In genomic region chr7:111249606-111250005, GRCm38 (mm10) we compare ENCODE assay signal across 8 mouse cellular contexts.
A peak's percentile ranks its signal among the peaks of the same experiment; 100 is the strongest.
DNase-seq lines count a peak whose midpoint lies in the region; ATAC-seq and TF ChIP-seq lines count a peak whose summit lies in the region.

No protein-coding gene starts in this region.

- DNase-seq in midbrain, embryonic 14.5 days, result peak; percentile 81
- DNase-seq in cerebellum, adult 9-10 months, result peak; percentile 55
- peak; percentile 41 to 91 for DNase-seq in frontal cortex, adult 2 months (ENCODE audit: extremely low spot score in 1 of 2, low spot score in 1 of 2)
- DNase-seq in kidney, adult 8-10 months, result peak; percentile 56 to 82
- peak; percentile 66 for DNase-seq in liver, embryonic 11.5 days (ENCODE audit: low spot score)
- peak; percentile 39 for DNase-seq in thymus, postnatal 0 days (ENCODE audit: low spot score)

- no peaks in the 10 kb centered on the region for H3K36me3 ChIP-seq in midbrain, embryonic 14.5 days (ENCODE audit: control insufficient read depth, insufficient read depth, low read length)
- H3K36me3 ChIP-seq in midbrain, embryonic 16.5 days (ENCODE audit: control insufficient read depth, insufficient read depth, low read length), result no peaks in the 10 kb centered on the region
- no peaks in the 10 kb centered on the region for H3K36me3 ChIP-seq in liver, embryonic 11.5 days (ENCODE audit: control insufficient read depth, insufficient read depth, low read length)

- no peak overlapping the region for H3K4me2 ChIP-seq in midbrain, embryonic 14.5 days (ENCODE audit: low read length)
- no peak overlapping the region for H3K4me2 ChIP-seq in midbrain, embryonic 16.5 days (ENCODE audit: low read length)
- H3K4me2 ChIP-seq in liver, embryonic 11.5 days, result no peak overlapping the region

- no peaks in the 10 kb centered on the region for H3K27me3 ChIP-seq in midbrain, embryonic 14.5 days (ENCODE audit: control insufficient read depth, insufficient read depth, low read length)
- H3K27me3 ChIP-seq in midbrain, embryonic 16.5 days (ENCODE audit: control insufficient read depth, insufficient read depth, low read depth, low read length), result no peaks in the 10 kb centered on the region
- no peaks in the 10 kb centered on the region for H3K27me3 ChIP-seq in liver, embryonic 11.5 days (replicated peaks; ENCODE audit: control insufficient read depth, insufficient read depth, low read length)

- no peak overlapping the region for H3K9ac ChIP-seq in midbrain, embryonic 14.5 days (replicated peaks; ENCODE audit: low read length)
- H3K9ac ChIP-seq in midbrain, embryonic 16.5 days (ENCODE audit: low read depth, low read length), result no peak overlapping the region
- no peak overlapping the region for H3K9ac ChIP-seq in liver, embryonic 11.5 days (ENCODE audit: low read depth, low read length)

- no peak for TF ChIP-seq POLR2A in olfactory bulb, adult 2 months (IDR thresholded peaks at IDR 0.05; ENCODE audit: insufficient read depth, low read depth, low read length)

- no peak overlapping the region for H3K27ac ChIP-seq in midbrain, embryonic 14.5 days (replicated peaks; ENCODE audit: low read depth, low read length)
- no peak overlapping the region for H3K27ac ChIP-seq in midbrain, embryonic 16.5 days (ENCODE audit: low read length)
- no peak overlapping the region for H3K27ac ChIP-seq in liver, embryonic 11.5 days (ENCODE audit: low read depth, low read length)
- no peak overlapping the region for H3K27ac ChIP-seq in olfactory bulb, adult 2 months (ENCODE audit: insufficient read depth, low read depth, low read length)

- ATAC-seq in midbrain, embryonic 14.5 days (ENCODE audit: low FRiP score, low TSS enrichment), result no peak
- ATAC-seq in midbrain, embryonic 16.5 days, result no peak
- ATAC-seq in liver, embryonic 11.5 days (replicated peaks; ENCODE audit: low FRiP score), result no peak

- H3K4me1 ChIP-seq in midbrain, embryonic 14.5 days (ENCODE audit: control insufficient read depth, insufficient read depth, low read length), result no peaks in the 10 kb centered on the region
- no peaks in the 10 kb centered on the region for H3K4me1 ChIP-seq in midbrain, embryonic 16.5 days (ENCODE audit: control insufficient read depth, insufficient read depth, low read length)
- H3K4me1 ChIP-seq in liver, embryonic 11.5 days (replicated peaks; ENCODE audit: control insufficient read depth, insufficient read depth, low read length), result no peaks in the 10 kb centered on the region
- no peaks in the 10 kb centered on the region for H3K4me1 ChIP-seq in olfactory bulb, adult 2 months (ENCODE audit: control insufficient read depth, insufficient read depth, low read length)

- TF ChIP-seq CTCF in olfactory bulb, adult 2 months (IDR thresholded peaks at IDR 0.05; ENCODE audit: insufficient read depth, low read depth, low read length), result peak; percentile 78

- 33% methylated on average over 5 of the region's 5 CpGs for WGBS in midbrain, embryonic 14.5 days
- whole genome bisulfite sequencing in midbrain, embryonic 16.5 days, result 41% methylated on average over 5 of the region's 5 CpGs
- 29% methylated on average over 5 of the region's 5 CpGs for WGBS in liver, embryonic 11.5 days
- 40% methylated on average over 5 of the region's 5 CpGs for WGBS in olfactory bulb, adult 2 months

- no peaks in the 10 kb centered on the region for H3K9me3 ChIP-seq in midbrain, embryonic 14.5 days (ENCODE audit: control insufficient read depth, low read length)
- H3K9me3 ChIP-seq in midbrain, embryonic 16.5 days (replicated peaks; ENCODE audit: control insufficient read depth, low read length, poor library complexity, severe bottlenecking), result no peaks in the 10 kb centered on the region
- H3K9me3 ChIP-seq in liver, embryonic 11.5 days (ENCODE audit: control insufficient read depth, low read length), result no peaks in the 10 kb centered on the region

- no peak overlapping the region for H3K4me3 ChIP-seq in midbrain, embryonic 14.5 days (replicated peaks; ENCODE audit: low read depth, low read length)
- no peak overlapping the region for H3K4me3 ChIP-seq in midbrain, embryonic 16.5 days (ENCODE audit: low read depth, low read length)
- H3K4me3 ChIP-seq in liver, embryonic 11.5 days (ENCODE audit: low read depth, low read length), result no peak overlapping the region
- no peak overlapping the region for H3K4me3 ChIP-seq in olfactory bulb, adult 2 months (ENCODE audit: insufficient read depth, low read depth, low read length)
